Mouse (Mus musculus) lung, postnatal 4 days (tissue): ENCODE measurements at regions not wholly inside any gene's neighbourhood (a gene's known extent, or its start where the extent isn't known, plus 50 kb on each side); places are given as distances from the start of the nearest gene placed in this dataset.

Source experiments
- DNase-seq, 2 experiments: peaks; one replicate each; pipeline ENCODE4 v3.0.0; 2021

DNA sequence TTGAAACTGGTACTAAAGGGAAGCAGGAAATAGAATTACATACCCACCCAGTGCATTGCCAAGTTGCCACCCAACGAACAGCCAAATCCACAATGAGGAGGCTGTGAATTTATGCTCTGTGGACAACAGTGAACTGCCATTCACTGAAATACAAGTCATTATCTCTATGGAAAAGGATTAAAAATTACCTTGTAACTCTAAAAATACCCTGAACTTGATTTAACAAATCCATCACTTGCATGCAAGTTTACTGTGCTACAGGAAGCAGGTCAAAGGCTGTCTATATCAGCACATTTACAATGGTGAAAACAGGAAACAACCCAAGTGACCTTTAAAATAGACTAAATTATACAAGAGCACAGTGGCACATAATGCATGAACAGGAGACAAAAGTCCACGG lies 202.2 kb upstream of the Sema6d start:
- DNase-seq: peak; percentile 13 to 42

GRCm38 (mm10) chr2:123911921-123912320 lies 177.8 kb upstream of the Sema6d start:
- peak in 1 of 2 experiments; percentile 32 for DNase-seq

DNA sequence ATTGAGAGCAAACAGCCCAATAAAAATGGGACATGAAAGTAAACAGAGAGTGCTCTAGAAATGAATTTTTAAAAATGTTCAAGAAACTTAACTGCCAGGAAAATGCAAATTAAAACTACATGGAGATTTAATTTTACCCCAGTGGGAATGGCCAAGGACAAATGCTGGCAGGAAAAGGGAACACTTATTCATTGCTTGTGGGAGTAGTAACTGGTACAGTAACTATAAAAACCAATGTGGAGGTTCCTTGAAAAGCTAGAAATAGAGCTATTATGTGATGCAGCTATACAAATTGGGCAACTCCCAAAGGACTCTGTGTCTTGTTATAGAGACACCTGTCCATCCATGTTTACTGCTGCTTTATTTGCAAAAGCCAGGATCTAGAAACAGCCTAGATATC lies 175.7 kb upstream of the Sema6d start:
- no peak for DNase-seq

- DNase-seq: no peak
Measured at GRCm38 (mm10) chr2:123920418-123920817, 169.4 kb upstream of the Sema6d start.

GRCm38 (mm10) chr2:123928066-123928465 lies 161.7 kb upstream of the Sema6d start:
- no peak for DNase-seq

- no peak for DNase-seq
Measured at GRCm38 (mm10) chr2:123936896-123937295, 152.9 kb upstream of the Sema6d start.

GRCm38 (mm10) chr2:123963606-123964005 lies 126.2 kb upstream of the Sema6d start:
- DNase-seq: no peak

- DNase-seq: no peak
Measured at GRCm38 (mm10) chr2:124003507-124003906, 86.3 kb upstream of the Sema6d start.

- DNase-seq: no peak
Measured at GRCm38 (mm10) chr2:124015542-124015941, 74.2 kb upstream of the Sema6d start.
